Mouse (Mus musculus) liver, embryonic 13.5 days (tissue): Measurements from ENCODE around the gene Dgkg. TPM values are rescaled to one million over a fixed set of nuclear protein-coding genes. Genes with fewer than 3 reads are reported as not detected.

Experiments
- ATAC-seq: fragments of 200-750 bp; cut with Nextera tagmentation; 2 replicates; pipeline ENCODE4 v1.8.0; 2017; ENCODE audit warnings: low read depth, mild to moderate bottlenecking, moderate number of reproducible peaks, moderate library complexity
- DNase-seq: peaks from one replicate; pipeline ENCODE4 v3.0.0; 2022
- H3K27ac ChIP-seq: fragments of 300-500 bp; sonication (generic); 2 replicates; pipeline ENCODE4 v1.5.1; 2015; ENCODE audit warnings: moderate library complexity, mild to moderate bottlenecking, inconsistent platforms
- H3K27me3 ChIP-seq: fragments of 300-500 bp; sonication (generic); 2 replicates; pipeline ENCODE4 v1.6.1; 2015; ENCODE audit warnings: mild to moderate bottlenecking, inconsistent platforms
- H3K36me3 ChIP-seq: fragments of 300-500 bp; sonication (generic); 2 replicates; pipeline ENCODE4 v1.6.1; 2015; ENCODE audit warnings: mild to moderate bottlenecking, inconsistent platforms
- H3K4me1 ChIP-seq: fragments of 300-500 bp; sonication (generic); replicated peaks from 2 replicates; pipeline ENCODE4 v1.6.1; 2015; ENCODE audit warnings: inconsistent platforms
- H3K4me2 ChIP-seq: fragments of 300-500 bp; sonication (generic); 2 replicates; pipeline ENCODE4 v1.6.1; 2015; ENCODE audit warnings: inconsistent platforms, mild to moderate bottlenecking, moderate library complexity
- H3K4me3 ChIP-seq: fragments of 300-500 bp; sonication (generic); replicated peaks from 2 replicates; pipeline ENCODE4 v1.5.1; 2015; ENCODE audit warnings: mild to moderate bottlenecking, inconsistent platforms
- H3K9ac ChIP-seq: fragments of 300-500 bp; sonication (generic); 2 replicates; pipeline ENCODE4 v1.6.1; 2015; ENCODE audit warnings: mild to moderate bottlenecking, inconsistent platforms
- H3K9me3 ChIP-seq: fragments of 300-500 bp; sonication (generic); replicated peaks from 2 replicates; pipeline ENCODE4 v1.6.1; 2016; ENCODE audit warnings: inconsistent platforms
- WGBS: fragments of 180-500 bp; shearing (Covaris S2); methylation state at CpG from one replicate; pipeline ENCODE4 v1.1.7; 2015; ENCODE audit not compliant: insufficient replicate concordance; 5-methylcytosine and 5-hydroxymethylcytosine counted together
- polyA plus RNA-seq: library from polyadenylated mRNA; unstranded; fragments of >200 nt; fragmentation: Nextera tagmentation; extraction: Ambion mirVana; gene quantifications from 2 replicates; pipeline ENCODE4 v1.2.1, GENCODE M21; 2015

Dgkg gene
- polyA plus RNA-seq, 1 experiment from 2014 or later, result 0.75 TPM

- ATAC-seq (no peak), DNase-seq (no peak)
- H3K27me3 ChIP-seq, result no peaks in the 10 kb centered on the region
- H3K9ac ChIP-seq, result no peak overlapping the region
- H3K4me2 ChIP-seq, result no peak overlapping the region
- H3K9me3 ChIP-seq, result no peaks in the 10 kb centered on the region
- 60% methylated on average over 8 of the region's 8 CpGs for WGBS
- no peak overlapping the region for H3K27ac ChIP-seq
- H3K4me3 ChIP-seq, result no peak overlapping the region
- H3K36me3 ChIP-seq, result no peaks in the 10 kb centered on the region
- H3K4me1 ChIP-seq, result no peaks in the 10 kb centered on the region
These were observed 13.6 kb downstream of the Dgkg start for GRCm38 (mm10) chr16:22643460-22643859.

- no peaks in the 10 kb centered on the region for H3K27me3 ChIP-seq
- no peak overlapping the region for H3K9ac ChIP-seq
- DNase-seq, result no peak
- H3K27ac ChIP-seq, result no peak overlapping the region
- no peaks in the 10 kb centered on the region for H3K4me1 ChIP-seq
- ATAC-seq, result no peak
- H3K4me2 ChIP-seq, result no peak overlapping the region
- H3K9me3 ChIP-seq, result no peaks in the 10 kb centered on the region
- no peak overlapping the region for H3K4me3 ChIP-seq
- no peaks in the 10 kb centered on the region for H3K36me3 ChIP-seq
- WGBS, result 68% methylated on average over 6 of the region's 6 CpGs
These were observed 14.1 kb downstream of the Dgkg start for GRCm38 (mm10) chr16:22642953-22643352.

- Histone ChIP-seq H3K27ac (no peak overlapping the region), H3K4me1 (no peaks in the 10 kb centered on the region), H3K4me2 (no peak overlapping the region), H3K9me3 (no peaks in the 10 kb centered on the region), H3K4me3 (no peak overlapping the region), H3K27me3 (no peaks in the 10 kb centered on the region), H3K9ac (no peak overlapping the region), H3K36me3 (no peaks in the 10 kb centered on the region)
- 68% methylated on average over 4 of the region's 4 CpGs for WGBS
- DNase-seq, result no peak
- no peak for ATAC-seq
These were observed 15.0 kb downstream of the Dgkg start for GRCm38 (mm10) chr16:22642054-22642453.

- 39% methylated on average over 9 of the region's 9 CpGs for WGBS
- no peak overlapping the region for H3K4me2 ChIP-seq
- ATAC-seq, result no peak
- no peaks in the 10 kb centered on the region for H3K27me3 ChIP-seq
- no peaks in the 10 kb centered on the region for H3K9me3 ChIP-seq
- H3K4me3 ChIP-seq, result no peak overlapping the region
- no peaks in the 10 kb centered on the region for H3K4me1 ChIP-seq
- H3K36me3 ChIP-seq, result no peaks in the 10 kb centered on the region
- H3K27ac ChIP-seq, result no peak overlapping the region
- no peak for DNase-seq
- no peak overlapping the region for H3K9ac ChIP-seq
These were observed 15.4 kb downstream of the Dgkg start for GRCm38 (mm10) chr16:22641588-22641987.

DNA sequence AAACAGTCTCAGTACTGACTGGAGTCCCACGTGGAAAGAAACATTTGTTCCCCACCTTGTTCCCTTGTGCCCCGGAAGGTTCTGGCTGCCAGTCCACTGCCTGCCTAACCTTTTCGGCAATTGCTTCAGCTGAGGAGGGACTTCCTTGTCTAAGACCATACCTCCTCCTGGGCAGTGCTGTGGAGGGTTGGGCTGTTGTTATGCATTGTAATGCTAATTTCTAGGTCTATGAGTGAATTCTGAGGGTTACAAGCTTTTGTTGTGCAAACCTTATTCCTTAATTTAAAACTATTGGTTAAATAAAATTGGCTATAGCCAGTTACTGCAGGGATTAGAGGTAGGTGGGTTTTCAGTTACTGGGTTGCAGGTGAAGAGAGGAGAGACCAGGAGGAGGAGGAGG lies 19.7 kb downstream of the Dgkg start:
- no peak overlapping the region for H3K27ac ChIP-seq
- WGBS, result 50% methylated on average over 3 of the region's 3 CpGs
- H3K9ac ChIP-seq, result no peak overlapping the region
- DNase-seq (no peak), ATAC-seq (no peak)
- no peaks in the 10 kb centered on the region for H3K36me3 ChIP-seq
- H3K27me3 ChIP-seq, result no peaks in the 10 kb centered on the region
- H3K4me3 ChIP-seq, result no peak overlapping the region
- no peaks in the 10 kb centered on the region for H3K9me3 ChIP-seq
- H3K4me1 ChIP-seq, result no peaks in the 10 kb centered on the region
- H3K4me2 ChIP-seq, result no peak overlapping the region

DNA sequence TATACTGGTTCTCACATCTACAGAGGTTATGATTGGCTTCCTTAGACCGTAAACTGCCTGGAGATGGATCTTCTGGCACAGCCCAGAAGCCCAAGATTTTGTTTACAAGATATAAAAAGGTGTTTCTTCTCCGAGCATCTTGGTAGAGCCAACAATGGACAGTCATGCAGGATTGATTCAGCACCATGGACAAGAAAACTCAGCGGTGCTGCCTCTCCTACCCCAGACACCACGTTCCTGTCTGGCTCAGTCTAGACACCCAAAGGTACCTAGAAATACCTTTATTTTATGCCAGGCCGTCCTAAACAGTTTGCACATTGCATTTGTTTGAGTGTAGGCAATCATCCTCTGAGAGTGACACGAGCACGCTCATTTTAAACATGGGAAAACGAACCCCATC lies 21.3 kb downstream of the Dgkg start:
- Histone ChIP-seq H3K27me3 (no peaks in the 10 kb centered on the region), H3K27ac (no peak overlapping the region), H3K9me3 (no peaks in the 10 kb centered on the region), H3K4me1 (no peaks in the 10 kb centered on the region), H3K4me3 (no peak overlapping the region), H3K4me2 (no peak overlapping the region), H3K36me3 (no peaks in the 10 kb centered on the region), H3K9ac (no peak overlapping the region)
- 42% methylated on average over 8 of the region's 8 CpGs for WGBS
- DNase-seq, result no peak
- ATAC-seq, result no peak

DNA sequence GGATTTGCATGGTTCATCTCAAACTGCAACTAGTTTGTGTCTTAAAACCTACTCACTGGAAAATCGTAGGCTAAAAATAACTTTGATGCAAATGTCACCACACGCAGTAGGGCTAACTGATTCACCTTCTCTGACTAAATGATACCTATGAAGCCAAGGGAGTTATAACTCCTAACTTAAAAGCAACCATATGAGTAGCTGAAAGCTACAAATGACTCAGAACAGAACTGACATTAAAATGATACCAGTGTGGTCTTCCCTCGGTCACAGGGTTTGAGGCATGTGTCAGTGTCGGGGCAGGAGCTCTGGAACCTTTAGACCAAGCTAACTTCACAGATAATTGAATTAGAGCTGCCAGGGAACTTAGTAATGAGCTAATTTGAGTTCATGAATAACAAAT lies 24.0 kb downstream of the Dgkg start:
- H3K9ac ChIP-seq, result no peak overlapping the region
- H3K4me3 ChIP-seq, result no peak overlapping the region
- H3K4me1 ChIP-seq, result no peaks in the 10 kb centered on the region
- no peak overlapping the region for H3K4me2 ChIP-seq
- ATAC-seq (no peak), DNase-seq (no peak)
- H3K27me3 ChIP-seq, result no peaks in the 10 kb centered on the region
- H3K27ac ChIP-seq, result no peak overlapping the region
- WGBS, result 59% methylated on average over 4 of the region's 4 CpGs
- H3K36me3 ChIP-seq, result no peaks in the 10 kb centered on the region
- no peaks in the 10 kb centered on the region for H3K9me3 ChIP-seq

- WGBS, result 74% methylated on average over 4 of the region's 4 CpGs
These were observed 26.7 kb downstream of the Dgkg start for GRCm38 (mm10) chr16:22630351-22630750.

DNA sequence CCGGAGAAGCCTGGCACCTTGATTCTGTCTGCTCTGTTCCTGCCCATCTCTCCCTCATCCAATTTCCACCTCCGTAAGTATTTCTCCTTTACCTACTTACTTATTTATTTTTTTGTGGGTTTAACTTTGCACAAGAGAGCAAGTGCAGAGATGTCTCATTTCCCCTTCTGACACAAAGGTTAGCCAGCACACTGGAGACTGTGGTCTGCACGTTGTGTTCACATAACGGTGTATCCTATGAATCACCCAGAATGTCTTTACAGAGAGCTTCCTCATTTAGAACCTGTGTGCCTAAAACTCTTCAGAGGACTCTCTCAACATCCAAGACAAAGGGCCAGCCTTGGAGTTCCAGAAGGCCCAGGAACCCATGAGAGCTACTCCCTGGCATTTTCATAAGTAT lies 27.1 kb downstream of the Dgkg start:
- DNase-seq, result no peak
- Histone ChIP-seq H3K4me3 (no peak overlapping the region), H3K27me3 (no peaks in the 10 kb centered on the region), H3K9me3 (no peaks in the 10 kb centered on the region), H3K4me2 (no peak overlapping the region), H3K36me3 (no peaks in the 10 kb centered on the region), H3K9ac (no peak overlapping the region), H3K27ac (no peak overlapping the region), H3K4me1 (no peaks in the 10 kb centered on the region)
- WGBS, result 35% methylated on average over 4 of the region's 4 CpGs
- ATAC-seq, result no peak

More at GRCm38 (mm10) chr16:22630351-22630750, 26.7 kb downstream of the Dgkg start:
- DNase-seq (no peak), ATAC-seq (no peak)
- Histone ChIP-seq H3K9me3 (no peaks in the 10 kb centered on the region), H3K4me2 (no peak overlapping the region), H3K27me3 (no peaks in the 10 kb centered on the region), H3K36me3 (no peaks in the 10 kb centered on the region), H3K4me1 (no peaks in the 10 kb centered on the region), H3K27ac (no peak overlapping the region), H3K9ac (no peak overlapping the region), H3K4me3 (no peak overlapping the region)

DNA sequence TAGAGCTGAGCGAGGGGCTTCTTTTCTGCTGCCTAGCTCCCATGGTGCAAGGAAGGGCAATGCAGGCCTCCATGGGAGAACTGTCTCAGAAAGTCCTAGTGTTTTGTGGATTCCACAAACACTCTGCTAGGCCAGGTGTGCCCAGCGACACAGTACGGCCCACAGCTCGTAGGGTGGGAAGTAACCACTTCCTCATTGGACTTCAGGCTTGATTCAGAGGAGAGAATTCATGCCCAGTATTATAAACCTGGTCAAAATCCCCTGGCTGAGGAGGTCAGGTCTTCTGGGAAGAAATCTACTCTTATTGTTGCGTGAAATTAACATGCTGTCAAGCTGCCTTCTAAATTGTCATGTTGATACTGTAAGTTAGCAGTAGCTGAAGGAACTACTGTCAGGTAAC lies 31.0 kb downstream of the Dgkg start:
- no peak overlapping the region for H3K4me2 ChIP-seq
- WGBS, result 59% methylated on average over 5 of the region's 5 CpGs

DNA sequence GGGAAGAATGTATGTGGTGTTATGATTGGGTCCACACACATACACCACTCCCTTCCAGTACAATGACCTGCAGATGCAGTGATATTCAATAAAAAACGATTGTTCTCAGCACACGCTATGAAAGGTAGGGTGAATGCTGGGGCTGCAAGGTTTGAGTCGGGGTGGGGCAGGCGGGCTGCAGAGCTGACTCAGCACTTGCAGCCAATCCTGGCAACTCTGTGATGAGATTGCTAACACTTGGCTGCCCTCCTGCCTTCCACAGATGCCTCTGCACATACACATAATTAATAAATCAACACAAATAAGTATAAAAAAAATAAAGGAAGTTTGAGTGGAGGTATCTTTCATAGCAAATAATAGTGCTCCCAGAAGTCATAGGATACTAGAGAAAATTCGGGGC lies 31.6 kb downstream of the Dgkg start:
- DNase-seq (no peak), ATAC-seq (no peak)
- Histone ChIP-seq H3K4me3 (no peak overlapping the region), H3K36me3 (no peaks in the 10 kb centered on the region), H3K27ac (no peak overlapping the region), H3K27me3 (no peaks in the 10 kb centered on the region), H3K4me2 (no peak overlapping the region), H3K4me1 (no peaks in the 10 kb centered on the region), H3K9me3 (no peaks in the 10 kb centered on the region), H3K9ac (no peak overlapping the region)
- 72% methylated on average over 5 of the region's 5 CpGs for WGBS

More for the DNA sequence above, 31.0 kb downstream of the Dgkg start:
- no peaks in the 10 kb centered on the region for H3K4me1 ChIP-seq
- no peaks in the 10 kb centered on the region for H3K27me3 ChIP-seq
- ATAC-seq (no peak), DNase-seq (no peak)
- no peak overlapping the region for H3K4me3 ChIP-seq
- no peak overlapping the region for H3K9ac ChIP-seq
- H3K27ac ChIP-seq, result no peak overlapping the region
- no peaks in the 10 kb centered on the region for H3K36me3 ChIP-seq
- no peaks in the 10 kb centered on the region for H3K9me3 ChIP-seq

DNA sequence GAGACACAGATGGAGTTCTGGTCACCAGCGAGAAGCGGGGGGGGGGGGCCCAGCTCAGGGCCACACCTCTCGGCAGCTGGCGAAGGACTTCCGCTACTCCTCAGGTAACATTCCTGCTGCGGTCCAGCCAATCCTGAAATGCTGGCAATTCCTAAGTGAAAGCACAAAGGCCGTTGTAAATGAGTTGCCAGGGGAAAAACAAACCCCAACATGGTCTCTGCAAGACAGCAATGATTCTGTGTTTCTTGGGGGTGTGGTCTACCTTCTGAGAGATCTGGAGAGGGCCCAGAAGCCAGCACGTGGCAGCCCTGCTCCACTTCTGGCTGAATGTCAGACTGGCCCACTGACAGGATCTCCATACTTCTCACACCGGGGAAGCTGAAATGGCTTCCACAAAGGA lies 34.7 kb downstream of the Dgkg start:
- WGBS, result 43% methylated on average over 9 of the region's 9 CpGs
- ATAC-seq (no peak), DNase-seq (no peak)
- Histone ChIP-seq H3K36me3 (no peaks in the 10 kb centered on the region), H3K27me3 (no peaks in the 10 kb centered on the region), H3K4me3 (no peak overlapping the region), H3K9ac (no peak overlapping the region), H3K4me1 (no peaks in the 10 kb centered on the region), H3K27ac (no peak overlapping the region), H3K4me2 (no peak overlapping the region), H3K9me3 (no peaks in the 10 kb centered on the region)
